8 mouse cellular contexts compared by ENCODE assay signal in genomic region chr14:20389446-20390079, GRCm38 (mm10). TPM values are rescaled to one million over a fixed set of nuclear protein-coding genes. Genes with fewer than 3 reads are reported as not detected.
A peak's percentile ranks its signal among the peaks of the same experiment; 100 is the strongest.
DNase-seq lines count a peak whose midpoint lies in the region; ATAC-seq and TF ChIP-seq lines count a peak whose summit lies in the region.

No protein-coding gene starts in this region.

- TF ChIP-seq POLR2A in bone marrow, adult 2 months (IDR thresholded peaks at IDR 0.05; ENCODE audit: borderline replicate concordance, control insufficient read depth, low read depth, low read length), result no peak

- H3K27ac ChIP-seq in bone marrow, adult 2 months (ENCODE audit: control insufficient read depth, insufficient read depth, low read depth, low read length, poor library complexity), result no peak overlapping the region
- no peak overlapping the region for H3K27ac ChIP-seq in hindbrain, embryonic 14.5 days
- H3K27ac ChIP-seq in midbrain, embryonic 12.5 days (replicated peaks), result no peak overlapping the region

- peaks cover 2% of the 10 kb centered on the region; the same call in 1 of the 2 replicates for H3K4me1 ChIP-seq in bone marrow, adult 2 months (ENCODE audit: control insufficient read depth, insufficient read depth, low read length)
- peaks cover 35% of the 10 kb centered on the region for H3K4me1 ChIP-seq in hindbrain, embryonic 14.5 days (replicated peaks; ENCODE audit: control insufficient read depth, insufficient read depth, low read length)
- peaks cover 48% of the 10 kb centered on the region for H3K4me1 ChIP-seq in midbrain, embryonic 12.5 days

- H3K9me3 ChIP-seq in hindbrain, embryonic 14.5 days (ENCODE audit: control insufficient read depth, low read length), result no peaks in the 10 kb centered on the region
- H3K9me3 ChIP-seq in midbrain, embryonic 12.5 days, result no peaks in the 10 kb centered on the region

- 85% methylated on average over 8 of the region's 8 CpGs for WGBS in bone marrow, adult 2 months
- 90% methylated on average over 8 of the region's 8 CpGs for WGBS in hindbrain, embryonic 14.5 days
- WGBS in midbrain, embryonic 12.5 days, result 91% methylated on average over 8 of the region's 8 CpGs

- peaks cover 52% of the 10 kb centered on the region for H3K36me3 ChIP-seq in hindbrain, embryonic 14.5 days (replicated peaks; ENCODE audit: control insufficient read depth, insufficient read depth)
- peaks cover 36% of the 10 kb centered on the region for H3K36me3 ChIP-seq in midbrain, embryonic 12.5 days

- H3K9ac ChIP-seq in hindbrain, embryonic 14.5 days, result peak overlapping the region; percentile 81; the same call in 1 of the 2 replicates
- peak overlapping the region; percentile 75 for H3K9ac ChIP-seq in midbrain, embryonic 12.5 days (replicated peaks)

- no peak for TF ChIP-seq CTCF in bone marrow, adult 2 months (IDR thresholded peaks at IDR 0.05; ENCODE audit: control insufficient read depth, insufficient read depth, low read length)

- ATAC-seq in hindbrain, embryonic 14.5 days (ENCODE audit: low FRiP score), result no peak
- no peak for ATAC-seq in midbrain, embryonic 12.5 days (ENCODE audit: low FRiP score, low read depth)

- peak overlapping the region; percentile 18 for H3K4me3 ChIP-seq in bone marrow, adult 2 months (replicated peaks; ENCODE audit: control insufficient read depth, low read depth, low read length)
- peak overlapping the region; percentile 88 for H3K4me3 ChIP-seq in hindbrain, embryonic 14.5 days (replicated peaks; ENCODE audit: low read length)
- peak overlapping the region; percentile 79 for H3K4me3 ChIP-seq in midbrain, embryonic 12.5 days

- peak overlapping the region; percentile 84 for H3K4me2 ChIP-seq in hindbrain, embryonic 14.5 days (replicated peaks)
- peak overlapping the region; percentile 80 for H3K4me2 ChIP-seq in midbrain, embryonic 12.5 days (replicated peaks)

- DNase-seq in kidney, adult 9 months, result peak; percentile 9
- DNase-seq in kidney, postnatal 14 days, result no peak
- DNase-seq in hindbrain, embryonic 14.5 days (ENCODE audit: low spot score), result no peak
- DNase-seq in ovary, postnatal 36 days (ENCODE audit: low spot score), result no peak
- DNase-seq in layer of hippocampus, postnatal 10 days (ENCODE audit: low spot score in 2 of 2), result no peak
- DNase-seq in left cerebral cortex, postnatal 36 days (ENCODE audit: low spot score in 2 of 2), result no peak

- intact Hi-C loops in left cerebral cortex, postnatal 36 days (cut with DNase I), result loop anchor here (10.0 kb wide), 2 partner anchors 155 to 275 kb away; partner anchors contain the start of genes Ppp3cb and Synpo2l

- H3K27me3 ChIP-seq in hindbrain, embryonic 14.5 days (ENCODE audit: control insufficient read depth, insufficient read depth, low read length), result no peaks in the 10 kb centered on the region
- H3K27me3 ChIP-seq in midbrain, embryonic 12.5 days, result no peaks in the 10 kb centered on the region

RNA-seq across cellular contexts. Expression of gene Dnajc9, which starts 0.9 kb away (rescaled TPM):
- 90.4 and 102 TPM in 2 replicates for polyA plus RNA-seq in bone marrow, adult 2 months (2011; ENCODE audit: insufficient read depth, insufficient read length, low replicate concordance, missing spikeins)
- polyA plus RNA-seq in hindbrain, embryonic 14.5 days (2014; fragmentation: Nextera tagmentation; extraction: Ambion mirVana), result 96.4 and 116 TPM in 2 replicates
- 221 and 224 TPM in 2 replicates for polyA plus RNA-seq in midbrain, embryonic 12.5 days (2016; fragmentation: Nextera tagmentation; extraction: Ambion mirVana)
- 10 to 100 TPM; 23.2 to 23.5 TPM for total RNA-seq in layer of hippocampus, postnatal 10 days (2021)
- 10 to 100 TPM; 24.7 to 25.1 TPM for total RNA-seq in left cerebral cortex, postnatal 36 days (2021)

RNA-seq across cellular contexts. Expression of gene Mrps16, which starts 3.9 kb away (rescaled TPM):
- polyA plus RNA-seq in bone marrow, adult 2 months (2011; ENCODE audit: insufficient read depth, insufficient read length, low replicate concordance, missing spikeins), result 21.8 and 78.8 TPM in 2 replicates
- 63.6 and 69.8 TPM in 2 replicates for polyA plus RNA-seq in hindbrain, embryonic 14.5 days (2014; fragmentation: Nextera tagmentation; extraction: Ambion mirVana)
- polyA plus RNA-seq in midbrain, embryonic 12.5 days (2016; fragmentation: Nextera tagmentation; extraction: Ambion mirVana), result 58.8 and 66.6 TPM in 2 replicates
- total RNA-seq in layer of hippocampus, postnatal 10 days (2021), result 10 to 100 TPM; 31.5 to 37.8 TPM
- total RNA-seq in left cerebral cortex, postnatal 36 days (2021), result 10 to 100 TPM; 31.7 to 31.9 TPM

RNA-seq across cellular contexts. Expression of gene Fam149b, which starts 41.6 kb away (rescaled TPM):
- 6.9 and 16.8 TPM in 2 replicates for polyA plus RNA-seq in bone marrow, adult 2 months (2011; ENCODE audit: insufficient read depth, insufficient read length, low replicate concordance, missing spikeins)
- polyA plus RNA-seq in hindbrain, embryonic 14.5 days (2014; fragmentation: Nextera tagmentation; extraction: Ambion mirVana), result 45.6 and 46.7 TPM in 2 replicates
- polyA plus RNA-seq in midbrain, embryonic 12.5 days (2016; fragmentation: Nextera tagmentation; extraction: Ambion mirVana), result 56.1 and 60.1 TPM in 2 replicates
- total RNA-seq in layer of hippocampus, postnatal 10 days (2021), result 10 to 100 TPM; 43.0 to 50.2 TPM
- total RNA-seq in left cerebral cortex, postnatal 36 days (2021), result 10 to 100 TPM; 46.1 to 56.2 TPM

RNA-seq across cellular contexts. Expression of gene Ecd, which starts 41.6 kb away (rescaled TPM):
- 11.1 and 18.7 TPM in 2 replicates for polyA plus RNA-seq in bone marrow, adult 2 months (2011; ENCODE audit: insufficient read depth, insufficient read length, low replicate concordance, missing spikeins)
- polyA plus RNA-seq in hindbrain, embryonic 14.5 days (2014; fragmentation: Nextera tagmentation; extraction: Ambion mirVana), result 51.1 and 52.5 TPM in 2 replicates
- 61.8 and 62.6 TPM in 2 replicates for polyA plus RNA-seq in midbrain, embryonic 12.5 days (2016; fragmentation: Nextera tagmentation; extraction: Ambion mirVana)
- total RNA-seq in layer of hippocampus, postnatal 10 days (2021), result 10 to 100 TPM; 30.0 to 32.0 TPM
- 10 to 100 TPM; 37.1 to 41.9 TPM for total RNA-seq in left cerebral cortex, postnatal 36 days (2021)

Comparison
In these comparisons a context has a peak if more than half of its experiments do, and no peak if none do; other contexts are left out.
1. H3K4me3 ChIP-seq: peak in every context shown above with its lines; median percentile 88 in hindbrain, embryonic 14.5 days; 79 in midbrain, embryonic 12.5 days; 18 in bone marrow, adult 2 months.